ENCODE assay signal across 8 mouse cellular contexts in genomic region chrX:169992086-169992930, GRCm38 (mm10). TPM values are rescaled to one million over a fixed set of nuclear protein-coding genes. Genes with fewer than 3 reads are reported as not detected.
A peak's percentile ranks its signal among the peaks of the same experiment; 100 is the strongest.
DNase-seq lines count a peak whose midpoint lies in the region; ATAC-seq and TF ChIP-seq lines count a peak whose summit lies in the region.
"Not testable (repeated sequence)": the region's sequence is repeated elsewhere in the genome, so short reads cannot be mapped to it uniquely, and the experiment has no call there.

No protein-coding gene starts in this region.

- peaks cover 60% of the 10 kb centered on the region for H3K4me1 ChIP-seq in E14TG2a.4 (replicated peaks; ENCODE audit: low read depth, low read length)
- not testable (repeated sequence) for H3K4me1 ChIP-seq in cerebellum, adult 2 months (ENCODE audit: control insufficient read depth, insufficient read depth, low read length); lung, postnatal 0 days (ENCODE audit: insufficient read depth, low read depth, low read length)

- peak; percentile 43 for DNase-seq in adipocyte (ENCODE audit: low spot score)
- peak; percentile 25 to 33 for DNase-seq in cerebellum, adult 2 months
- DNase-seq in frontal cortex, postnatal 14 days (ENCODE audit: low spot score in 2 of 2), result peak; percentile 11 to 56
- peak; percentile 26 for DNase-seq in kidney, adult 18-20 months
- DNase-seq in lung, postnatal 0 days (ENCODE audit: low spot score), result peak; percentile 4
- DNase-seq in right cerebral cortex, postnatal 4 days, result peak; percentile 38
- DNase-seq in thymus, postnatal 4 days, result peak; percentile 58

- H3K9ac ChIP-seq in lung, postnatal 0 days (replicated peaks; ENCODE audit: low read depth), result not testable (repeated sequence)

- TF ChIP-seq POLR2A in cerebellum, adult 2 months (IDR thresholded peaks at IDR 0.05; ENCODE audit: borderline replicate concordance, insufficient read depth, low read length), result not testable (repeated sequence)

- H3K9me3 ChIP-seq in E14TG2a.4 (ENCODE audit: low read length), result peaks cover 89% of the 10 kb centered on the region
- H3K9me3 ChIP-seq in lung, postnatal 0 days (ENCODE audit: low read length), result peaks cover 39% of the 10 kb centered on the region

- not testable (repeated sequence) for H3K4me2 ChIP-seq in lung, postnatal 0 days (replicated peaks; ENCODE audit: low read depth, low read length)

- ATAC-seq in lung, postnatal 0 days, result not testable (repeated sequence)

- H3K4me3 ChIP-seq in E14TG2a.4 (replicated peaks; ENCODE audit: low read length), result peak overlapping the region; percentile 27
- not testable (repeated sequence) for H3K4me3 ChIP-seq in cerebellum, adult 2 months (replicated peaks; ENCODE audit: insufficient read depth, low read depth, low read length); lung, postnatal 0 days (ENCODE audit: low read depth, low read length)

- not testable (repeated sequence) for H3K27ac ChIP-seq in cerebellum, adult 2 months (ENCODE audit: insufficient read depth, low read length); lung, postnatal 0 days (ENCODE audit: low read length)

- not testable (repeated sequence) for TF ChIP-seq CTCF in E14TG2a.4 (conservative IDR thresholded peaks at IDR 0.05; ENCODE audit: low read length); cerebellum, adult 2 months (IDR thresholded peaks at IDR 0.05; ENCODE audit: borderline replicate concordance, insufficient read depth, low read depth, low read length); lung, postnatal 0 days (IDR thresholded peaks at IDR 0.05)

- TF ChIP-seq EP300 in lung, postnatal 0 days (IDR thresholded peaks at IDR 0.05), result not testable (repeated sequence)

- H3K36me3 ChIP-seq in E14TG2a.4 (ENCODE audit: insufficient read depth, low read length), result peaks cover 66% of the 10 kb centered on the region
- peaks cover 11% of the 10 kb centered on the region; the same call in 1 of the 2 replicates for H3K36me3 ChIP-seq in lung, postnatal 0 days (ENCODE audit: insufficient read depth, low read length)

- H3K27me3 ChIP-seq in E14TG2a.4 (ENCODE audit: insufficient read depth, low read length), result peaks cover 64% of the 10 kb centered on the region
- not testable (repeated sequence) for H3K27me3 ChIP-seq in cerebellum, adult 2 months (ENCODE audit: control insufficient read depth, insufficient read depth, low read length); lung, postnatal 0 days (replicated peaks; ENCODE audit: insufficient read depth, low read length)

- WGBS in cerebellum, adult 2 months, result 9% methylated on average over 12 of the region's 15 CpGs
- WGBS in lung, postnatal 0 days, result 41% methylated on average over 15 of the region's 15 CpGs

RNA-seq across cellular contexts. Expression of gene Gm21887, which starts 17.2 kb away (rescaled TPM):
- 648 and 794 TPM in 2 replicates for polyA plus RNA-seq in cerebellum, adult 2 months (2012; rRNA removed)
- polyA plus RNA-seq in lung, postnatal 0 days (2015; fragmentation: Nextera tagmentation; extraction: Ambion mirVana), result 90.2 and 116 TPM in 2 replicates

Comparison
In these comparisons a context has a peak if more than half of its experiments do, and no peak if none do; other contexts are left out.
1. DNase-seq: peak in every context shown above with its lines; median percentile 58 in thymus, postnatal 4 days; 43 in adipocyte; 38 in right cerebral cortex, postnatal 4 days; 34 in frontal cortex, postnatal 14 days; 29 in cerebellum, adult 2 months; 26 in kidney, adult 18-20 months; 4 in lung, postnatal 0 days.